Mouse (Mus musculus): ENCODE measurements around the gene Mynn. TPM values are rescaled to one million over a fixed set of nuclear protein-coding genes. Genes with fewer than 3 reads are reported as not detected.

Mynn gene
- 5.8 and 6.7 TPM in 2 replicates for polyA plus RNA-seq (2021; fragmentation: Nextera tagmentation)
- long read RNA-seq, experiment 1, full-length matches to known transcripts = 10 of 16 reads
- long read RNA-seq, experiment 1, partial matches to known transcripts = 4 of 16 reads
- long read RNA-seq, experiment 1, other reads (novel, unspliced or antisense) = 2 of 16 reads
- long read RNA-seq, experiment 2, full-length matches to known transcripts = 68 of 71 reads
- long read RNA-seq, experiment 2, partial matches to known transcripts = 2 of 71 reads
- long read RNA-seq, experiment 2, other reads (novel, unspliced or antisense) = 1 of 71 reads

GRCm38 (mm10) chr3:30602065-30602739 is at the start of gene Mynn:
TSS of gene Mynn (plus strand) at chr3:30602065.

GRCm38 (mm10) chr3:30599711-30600545 is 1.9 kb upstream of the Mynn start, which contains the start of gene Actrt3:
TSS of gene Actrt3 (minus strand) at chr3:30599939.

GRCm38 (mm10) chr3:30644207-30644606 is 42.3 kb downstream of the Mynn start, which contains the start of gene Lrriq4:
TSS of gene Lrriq4 (plus strand) at chr3:30644507.

GRCm38 (mm10) chr3:30647440-30648090 is 45.7 kb downstream of the Mynn start, which contains the start of gene Lrrc34:
TSS of gene Lrrc34 (minus strand) at chr3:30647869.

Other genes with a start within 250 kb of the Mynn start
- gene Mecom, start 54.1 kb upstream of the Mynn start, polyA plus RNA-seq (2021; fragmentation: Nextera tagmentation) = 0.60 and 0.75 TPM in 2 replicates
- 0.73 TPM in 2 replicates for gene Actrt3, start 2.1 kb upstream of the Mynn start, polyA plus RNA-seq (2021; fragmentation: Nextera tagmentation)
- gene Lrriq4, start 42.4 kb downstream of the Mynn start, polyA plus RNA-seq (2021; fragmentation: Nextera tagmentation) = not detected in 2 replicates
- 0.35 and 1.7 TPM in 2 replicates for gene Lrrc34, start 45.8 kb downstream of the Mynn start, polyA plus RNA-seq (2021; fragmentation: Nextera tagmentation)
- gene Lrrc31, start 97.8 kb downstream of the Mynn start, polyA plus RNA-seq (2021; fragmentation: Nextera tagmentation) = not detected in 2 replicates
- not detected in 2 replicates for gene Samd7, start 144.2 kb downstream of the Mynn start, polyA plus RNA-seq (2021; fragmentation: Nextera tagmentation)
- 247 and 276 TPM in 2 replicates for gene Sec62, start 190.8 kb downstream of the Mynn start, polyA plus RNA-seq (2021; fragmentation: Nextera tagmentation)

Data from layer of hippocampus, adult 6 months (tissue).